In the genomic region with DNA sequence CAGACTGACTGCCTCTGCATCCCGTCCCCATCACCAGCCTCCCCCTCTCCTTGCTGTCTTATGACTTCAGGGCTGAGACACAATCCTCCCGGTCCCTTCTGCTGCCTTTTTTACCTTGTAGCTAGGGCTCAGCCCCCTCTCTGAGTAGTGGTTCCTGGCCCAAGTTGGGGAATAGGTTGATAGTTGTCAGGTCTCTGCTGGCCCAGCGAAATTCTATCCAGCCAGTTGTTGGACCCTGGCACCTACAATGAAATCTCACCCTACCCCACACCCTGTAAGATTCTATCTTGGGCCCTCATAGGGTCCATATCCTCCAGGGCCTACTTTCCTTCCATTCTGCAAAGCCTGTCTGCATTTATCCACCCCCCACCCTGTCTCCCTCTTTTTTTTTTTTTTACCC, we compare ENCODE assay signal across 1 mouse cellular context.
TF ChIP-seq lines count a peak whose summit lies in the region.

No protein-coding gene starts in this region.

TF ChIP-seq in MEL, 35 proteins besides CTCF, POLR2A, EP300 and RAD21:
- no peak for TF ChIP-seq ELF1 (IDR thresholded peaks at IDR 0.05; ENCODE audit: low read depth, low read length)
- 0 out of 2 replicates have a peak, but pooled peaks have one; percentile 17 for TF ChIP-seq MAZ (IDR thresholded peaks at IDR 0.05; ENCODE audit: low read depth, low read length)
- TF ChIP-seq ZNF384 (IDR thresholded peaks at IDR 0.05; ENCODE audit: low read depth, low read length), result peak; percentile 66
- TF ChIP-seq ETS1 (IDR thresholded peaks at IDR 0.05; ENCODE audit: low read depth, low read length), result 0 out of 2 replicates have a peak, but pooled peaks have one; percentile 12
TF ChIP-seq in MEL: peak in this region for 3.
